Mouse (Mus musculus) heart, adult 2 months (tissue): ENCODE data around the gene Kcnk5. TPM values are rescaled to one million over a fixed set of nuclear protein-coding genes. Genes with fewer than 3 reads are reported as not detected.

Source experiments
- DNase-seq, 2 experiments: peaks; one replicate each; pipeline ENCODE4 v3.0.0; 2021
- H3K27ac ChIP-seq: fragments of 200-600 bp; 2 replicates; pipeline ENCODE4 v1.8.1; 2022
- H3K27me3 ChIP-seq: fragments of 200-500 bp; 2 replicates; pipeline ENCODE4 v1.6.1; 2012; ENCODE audit warnings: mild to moderate bottlenecking, low read length, inconsistent platforms, mixed read lengths; ENCODE audit not compliant: control insufficient read depth, insufficient read depth
- H3K36me3 ChIP-seq: fragments of 200-500 bp; 2 replicates; pipeline ENCODE4 v1.6.1; 2012; ENCODE audit warnings: low read length, inconsistent platforms; ENCODE audit not compliant: control insufficient read depth, insufficient read depth
- H3K4me1 ChIP-seq: fragments of 200-500 bp; 2 replicates; pipeline ENCODE4 v1.6.1; 2011; ENCODE audit warnings: low read length; ENCODE audit not compliant: control insufficient read depth, insufficient read depth
- H3K4me3 ChIP-seq: fragments of 200-600 bp; 2 replicates; pipeline ENCODE4 v1.8.1; 2022
- H3K79me2 ChIP-seq: fragments of 200-500 bp; replicated peaks from 2 replicates; pipeline ENCODE4 v1.6.1; 2012; ENCODE audit warnings: mild to moderate bottlenecking, inconsistent platforms, low read length, moderate library complexity, mixed read lengths; ENCODE audit not compliant: control insufficient read depth, insufficient read depth
- H3K9ac ChIP-seq: fragments of 200-500 bp; 2 replicates; pipeline ENCODE4 v1.6.1; 2012; ENCODE audit warnings: low read depth, mild to moderate bottlenecking, control low read depth, inconsistent platforms, low read length, mixed read lengths
- CTCF ChIP-seq: fragments of 200-600 bp; IDR thresholded peaks from 2 replicates; pipeline ENCODE4 v1.8.1; 2022; ENCODE audit warnings: antibody characterized with exemption, mild to moderate bottlenecking, moderate library complexity
- EP300 ChIP-seq: fragments of 200-500 bp; IDR thresholded peaks from 2 replicates; pipeline ENCODE4 v1.6.1; 2011; ENCODE audit warnings: low read depth, low read length, control low read depth; ENCODE audit not compliant: insufficient read depth
- POLR2A ChIP-seq: fragments of 200-500 bp; IDR thresholded peaks from 2 replicates; pipeline ENCODE4 v1.6.1; 2011; ENCODE audit warnings: mild to moderate bottlenecking, low read depth, low read length, control low read depth; ENCODE audit not compliant: insufficient read depth
- WGBS: fragments of 180-500 bp; shearing (Covaris S2); methylation state at CpG from one replicate; pipeline ENCODE4 v1.1.7; 2018; 5-methylcytosine and 5-hydroxymethylcytosine counted together
- intact Hi-C: fragments of 180-260 bp; cut with DNase I; formaldehyde crosslinking; loops from one replicate; pipeline ENCODE4 v1.15.1; 2025
- polyA plus RNA-seq: library from polyadenylated mRNA; depleted of rRNA; stranded (reverse); fragments of >200 nt; gene quantifications from 2 replicates; pipeline ENCODE4 v1.2.3, GENCODE M21; 2012
- total RNA-seq, 2 experiments: library from RNA; stranded (reverse); gene quantifications; 2 replicates each; pipeline ENCODE4 v1.2.3; 2021

Gene Kcnk5
- total and polyA plus RNA-seq, 3 experiments, result 0.65 to 0.84 (median 0.70) TPM

DNA sequence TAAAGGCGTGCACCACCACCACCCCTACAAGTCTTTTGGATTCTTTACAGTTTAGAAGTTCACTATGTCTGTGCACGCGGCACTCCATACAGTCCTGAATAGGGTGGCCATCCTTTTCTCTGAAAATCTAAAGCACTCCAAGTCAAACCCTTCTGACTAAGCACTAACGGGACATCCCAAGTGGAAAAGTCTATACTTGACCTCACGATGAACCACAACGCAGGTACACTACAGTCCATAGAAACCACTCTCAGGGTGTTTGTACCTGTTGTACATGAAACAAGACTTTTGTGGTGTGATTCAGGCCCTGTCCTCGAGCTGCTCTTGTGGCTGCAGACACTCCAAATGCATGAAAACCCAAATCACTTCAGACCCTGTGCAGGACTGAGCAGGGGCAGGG is 6.5 kb downstream of the Kcnk5 start:
- WGBS, result 91% methylated on average over 7 of the region's 7 CpGs

DNA sequence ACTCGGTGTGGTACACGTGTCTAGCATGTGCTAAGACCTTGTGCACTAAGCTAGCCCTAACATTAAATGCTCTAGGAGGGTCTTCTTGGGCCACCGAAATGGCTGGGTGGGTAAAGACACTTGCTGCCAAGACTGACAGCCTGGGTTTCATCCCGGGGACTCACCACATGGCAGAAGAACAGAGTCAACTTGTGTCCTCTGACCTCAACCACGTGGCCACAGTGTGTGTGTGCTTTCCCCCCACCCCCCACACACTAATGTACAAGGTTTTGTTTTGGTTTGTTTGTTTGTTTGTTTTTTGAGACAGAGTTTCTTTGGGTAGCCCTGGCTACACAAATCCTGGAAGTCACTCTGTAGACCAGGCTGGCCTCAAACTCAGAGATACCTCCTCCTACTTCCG is 6.9 kb downstream of the Kcnk5 start:
- H3K79me2 ChIP-seq, result no peaks in the 10 kb centered on the region
- no peaks in the 10 kb centered on the region for H3K36me3 ChIP-seq
- no peaks in the 10 kb centered on the region for H3K4me1 ChIP-seq
- H3K27ac ChIP-seq, result no peak overlapping the region
- no peak for DNase-seq
- H3K27me3 ChIP-seq, result no peaks in the 10 kb centered on the region
- no peak for TF ChIP-seq EP300
- no peak for TF ChIP-seq CTCF
- TF ChIP-seq POLR2A, result no peak
- no peak overlapping the region for H3K4me3 ChIP-seq
- intact Hi-C loops, result no loop called here
- 86% methylated on average over 6 of the region's 6 CpGs for WGBS
- H3K9ac ChIP-seq, result no peak overlapping the region

More for the DNA sequence above, 6.5 kb downstream of the Kcnk5 start:
- no peaks in the 10 kb centered on the region for H3K36me3 ChIP-seq
- H3K4me1 ChIP-seq, result no peaks in the 10 kb centered on the region
- intact Hi-C loops, result no loop called here
- DNase-seq, result no peak
- no peak overlapping the region for H3K4me3 ChIP-seq
- H3K79me2 ChIP-seq, result no peaks in the 10 kb centered on the region
- H3K27me3 ChIP-seq, result no peaks in the 10 kb centered on the region
- TF ChIP-seq EP300 (no peak), POLR2A (no peak), CTCF (no peak)
- H3K27ac ChIP-seq, result no peak overlapping the region
- no peak overlapping the region for H3K9ac ChIP-seq

DNA sequence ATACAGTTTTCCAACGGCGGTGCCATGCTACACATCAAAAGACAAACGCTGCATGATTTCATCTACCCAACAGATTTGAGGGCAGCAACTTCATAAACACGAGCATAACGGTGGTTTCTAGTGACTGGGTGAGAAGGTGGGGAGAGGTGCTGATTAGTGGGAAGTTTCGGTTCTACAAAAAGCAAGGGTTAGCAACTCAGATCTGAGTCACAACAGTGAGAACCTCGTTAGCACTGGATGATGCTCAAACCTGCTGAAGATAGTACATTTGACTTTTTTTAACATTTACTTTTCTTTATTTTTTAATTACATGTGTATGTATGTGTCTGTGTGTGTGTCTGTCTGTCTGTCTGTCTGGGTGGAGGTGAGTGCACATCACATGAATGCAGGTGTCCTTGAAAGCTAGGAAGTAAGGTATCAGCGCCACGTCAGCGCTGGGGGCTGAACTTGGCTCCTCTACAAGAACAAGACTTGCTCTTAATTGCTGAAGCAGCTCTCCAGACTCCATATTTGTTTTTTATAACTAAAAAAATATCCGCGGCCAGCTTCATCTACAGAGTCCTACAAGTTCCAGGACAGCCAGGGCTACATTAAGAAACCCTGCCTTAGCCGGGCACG is 7.6 kb downstream of the Kcnk5 start:
- intact Hi-C loops, result no loop called here
- no peaks in the 10 kb centered on the region for H3K79me2 ChIP-seq
- no peak overlapping the region for H3K9ac ChIP-seq
- no peak overlapping the region for H3K4me3 ChIP-seq
- H3K36me3 ChIP-seq, result no peaks in the 10 kb centered on the region
- H3K27me3 ChIP-seq, result no peaks in the 10 kb centered on the region
- TF ChIP-seq POLR2A (no peak), EP300 (no peak), CTCF (no peak)
- no peak overlapping the region for H3K27ac ChIP-seq
- WGBS, result 87% methylated on average over 14 of the region's 14 CpGs
- H3K4me1 ChIP-seq, result no peaks in the 10 kb centered on the region
- DNase-seq, result no peak

DNA sequence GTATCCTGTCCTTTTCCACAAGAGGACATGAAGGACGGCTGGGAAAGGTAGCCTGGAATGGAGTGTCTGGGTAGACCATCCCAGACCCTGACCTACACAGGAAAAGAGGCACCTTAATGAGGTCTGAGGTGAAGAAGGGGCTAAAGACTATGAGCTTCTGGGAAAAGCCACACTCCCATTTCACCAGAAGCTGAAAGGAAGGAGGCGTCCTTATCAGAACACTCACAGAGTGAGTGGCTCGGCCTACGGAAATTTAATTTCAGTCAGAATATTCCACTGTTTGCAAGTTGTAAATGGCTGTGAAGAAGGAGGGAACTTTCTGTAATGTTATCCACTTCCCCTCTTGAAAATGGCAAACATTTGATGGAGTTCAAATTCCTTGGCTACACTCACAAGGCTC is 8.7 kb downstream of the Kcnk5 start:
- Histone ChIP-seq H3K4me1 (no peaks in the 10 kb centered on the region), H3K27me3 (no peaks in the 10 kb centered on the region), H3K79me2 (no peaks in the 10 kb centered on the region), H3K36me3 (no peaks in the 10 kb centered on the region), H3K4me3 (no peak overlapping the region), H3K9ac (no peak overlapping the region), H3K27ac (no peak overlapping the region)
- 64% methylated on average over 4 of the region's 4 CpGs for WGBS
- intact Hi-C loops, result no loop called here
- TF ChIP-seq POLR2A, result no peak
- TF ChIP-seq CTCF, result no peak
- no peak for TF ChIP-seq EP300
- no peak for DNase-seq

DNA sequence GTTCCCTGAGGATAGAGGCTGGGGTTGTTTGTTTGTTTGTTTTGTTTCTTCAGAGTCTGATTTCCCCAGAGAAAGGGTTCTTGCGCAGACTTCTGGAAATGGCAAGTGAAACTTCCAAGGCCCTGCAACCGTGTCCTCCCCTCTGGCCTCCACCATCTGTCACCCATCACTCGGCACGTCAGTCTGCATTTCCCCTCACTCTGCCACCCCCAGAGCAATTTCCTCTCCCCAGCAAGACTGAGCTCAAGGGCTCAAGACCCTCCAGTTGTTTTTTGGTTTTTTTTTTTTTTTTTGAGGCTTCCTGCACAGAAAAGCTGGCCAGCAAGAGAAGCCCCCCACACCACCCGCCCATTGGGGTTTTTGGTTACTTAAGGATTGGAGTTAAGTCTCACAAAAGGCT is 9.1 kb downstream of the Kcnk5 start:
- Histone ChIP-seq H3K27me3 (no peaks in the 10 kb centered on the region), H3K79me2 (no peaks in the 10 kb centered on the region), H3K36me3 (no peaks in the 10 kb centered on the region), H3K4me1 (no peaks in the 10 kb centered on the region), H3K4me3 (no peak overlapping the region), H3K9ac (no peak overlapping the region), H3K27ac (no peak overlapping the region)
- no peak for DNase-seq
- intact Hi-C loops, result no loop called here
- 60% methylated on average over 5 of the region's 5 CpGs for WGBS
- TF ChIP-seq EP300 (no peak), POLR2A (no peak), CTCF (no peak)

DNA sequence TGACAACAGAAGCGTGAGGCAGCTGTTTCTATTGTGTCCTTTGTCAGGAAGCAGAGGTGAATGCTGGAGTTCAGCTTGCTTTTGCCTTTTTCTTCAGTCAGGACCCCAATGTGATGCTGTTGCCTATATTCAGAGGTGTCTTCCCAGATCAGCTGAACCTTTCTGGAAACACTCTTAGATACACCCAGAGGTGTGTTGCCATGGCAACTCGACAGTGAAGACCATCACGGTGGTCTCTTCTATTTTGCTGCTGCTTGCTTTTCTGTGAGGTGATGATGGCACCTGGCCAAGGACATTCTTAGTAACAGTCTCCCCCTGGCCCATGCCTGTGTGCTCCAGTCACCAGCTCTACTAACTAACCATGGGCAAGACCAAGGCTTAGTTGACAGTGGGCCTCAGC is 9.8 kb downstream of the Kcnk5 start:
- Histone ChIP-seq H3K79me2 (no peaks in the 10 kb centered on the region), H3K36me3 (no peaks in the 10 kb centered on the region), H3K4me1 (no peaks in the 10 kb centered on the region), H3K4me3 (no peak overlapping the region), H3K27me3 (no peaks in the 10 kb centered on the region), H3K27ac (no peak overlapping the region), H3K9ac (no peak overlapping the region)
- 68% methylated on average over 3 of the region's 3 CpGs for WGBS
- intact Hi-C loops, result no loop called here
- TF ChIP-seq EP300, result no peak
- TF ChIP-seq CTCF, result no peak
- no peak for TF ChIP-seq POLR2A
- DNase-seq, result no peak
